Mouse (Mus musculus): ENCODE results near the gene Bsx.

Gene Bsx

DNA sequence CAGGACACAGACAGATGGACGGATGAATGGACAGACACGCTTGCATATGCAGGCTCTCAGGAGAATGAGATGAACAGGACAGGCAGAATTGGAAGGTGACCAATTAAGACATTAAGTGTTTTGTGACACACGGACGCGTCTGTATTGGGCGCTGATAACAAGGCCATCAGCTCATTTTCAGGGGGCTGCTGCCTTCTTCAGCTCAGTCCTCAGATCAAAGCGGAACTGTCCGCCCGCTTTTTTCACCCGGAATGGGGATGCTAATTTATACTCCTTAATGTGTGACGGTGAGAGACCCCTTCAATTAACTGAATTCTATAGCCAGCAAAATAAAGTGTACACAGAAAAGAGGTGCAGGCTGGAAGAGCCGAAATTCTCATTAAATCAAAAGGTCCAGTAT, 15.5 kb downstream of the Bsx start:
- DNase-seq (ENCODE audit: low read depth, low spot score) = no peak

DNA sequence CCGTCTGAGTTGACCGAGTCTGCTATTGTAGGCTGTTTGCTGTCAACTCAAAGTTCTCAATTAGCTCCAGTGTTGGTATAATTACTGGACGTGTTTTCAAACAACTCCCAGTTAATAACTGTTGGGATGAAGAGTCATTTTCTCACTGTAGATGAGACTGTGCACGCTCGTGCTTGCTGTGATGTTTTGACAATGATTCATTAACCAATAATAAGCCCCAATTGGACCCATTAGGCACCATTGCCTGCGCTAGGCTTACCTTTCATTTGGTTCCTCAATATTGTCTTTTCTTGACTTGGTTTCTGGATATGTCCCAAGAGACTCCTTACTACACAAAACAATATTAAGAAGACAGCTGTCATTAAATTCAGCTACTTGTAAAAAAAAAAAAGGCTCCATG, 18.5 kb downstream of the Bsx start:
- DNase-seq (ENCODE audit: low read depth, low spot score) = no peak

DNA sequence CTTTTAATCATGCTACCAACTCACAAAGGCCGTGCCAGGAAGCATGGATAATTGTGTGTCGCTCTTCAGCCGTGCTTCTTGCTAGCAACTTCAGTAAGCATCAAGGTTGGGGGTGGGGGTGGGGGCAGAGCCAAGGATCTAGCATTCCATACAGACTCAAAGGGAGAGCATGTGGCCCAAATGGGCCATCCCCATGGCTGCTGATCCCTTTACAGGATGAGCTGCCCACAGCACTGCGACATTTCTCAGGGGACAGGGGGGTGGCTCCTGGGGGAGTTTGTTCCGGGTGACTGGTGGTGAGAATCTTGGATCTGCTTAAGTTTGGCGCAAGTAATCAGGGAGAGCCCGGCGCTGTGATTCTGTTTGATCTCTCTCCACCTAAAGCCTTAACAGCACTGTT, 33.5 kb downstream of the Bsx start:
- DNase-seq (ENCODE audit: low read depth, low spot score) = no peak

DNA sequence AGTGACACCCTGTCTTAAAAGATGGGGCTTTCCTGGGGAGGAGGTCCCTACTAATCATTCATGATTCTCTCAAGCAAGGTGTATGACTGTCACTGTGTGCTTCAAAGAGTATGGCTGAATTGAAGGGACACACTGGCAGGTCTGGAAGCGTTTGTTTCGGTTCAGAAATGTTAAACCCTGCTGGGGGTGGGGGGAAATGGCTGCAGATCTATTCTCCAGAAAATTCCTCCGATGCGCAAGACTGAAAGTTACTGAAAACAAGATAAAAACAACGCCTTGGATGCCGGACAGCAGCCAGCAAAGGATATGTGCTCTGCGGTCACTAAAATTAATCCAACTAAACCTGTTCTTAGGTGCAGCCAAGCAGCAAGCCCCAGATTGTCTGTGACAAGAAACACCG, 34.5 kb downstream of the Bsx start:
- no peak for DNase-seq (ENCODE audit: low read depth, low spot score)

DNA sequence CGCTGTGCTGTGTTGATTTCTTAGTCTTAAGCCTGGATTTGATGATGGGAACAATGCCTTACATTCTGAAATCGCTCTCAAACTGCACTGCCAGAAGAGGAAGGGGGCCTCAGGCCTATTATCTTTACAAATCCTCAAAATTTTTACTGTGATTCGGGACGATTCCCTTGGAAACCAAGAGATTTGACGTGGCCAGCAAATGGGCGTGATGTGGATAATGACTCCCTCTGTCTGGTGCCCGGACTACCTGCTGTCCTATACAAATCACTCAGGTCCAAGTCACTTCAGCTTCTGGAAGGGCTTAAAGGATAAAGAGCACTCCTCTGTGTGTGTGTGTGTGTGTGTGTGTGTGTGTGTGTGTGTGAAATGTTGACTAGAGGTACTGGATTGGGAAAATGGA, 35.0 kb downstream of the Bsx start:
- no peak for DNase-seq (ENCODE audit: low read depth, low spot score)

DNA sequence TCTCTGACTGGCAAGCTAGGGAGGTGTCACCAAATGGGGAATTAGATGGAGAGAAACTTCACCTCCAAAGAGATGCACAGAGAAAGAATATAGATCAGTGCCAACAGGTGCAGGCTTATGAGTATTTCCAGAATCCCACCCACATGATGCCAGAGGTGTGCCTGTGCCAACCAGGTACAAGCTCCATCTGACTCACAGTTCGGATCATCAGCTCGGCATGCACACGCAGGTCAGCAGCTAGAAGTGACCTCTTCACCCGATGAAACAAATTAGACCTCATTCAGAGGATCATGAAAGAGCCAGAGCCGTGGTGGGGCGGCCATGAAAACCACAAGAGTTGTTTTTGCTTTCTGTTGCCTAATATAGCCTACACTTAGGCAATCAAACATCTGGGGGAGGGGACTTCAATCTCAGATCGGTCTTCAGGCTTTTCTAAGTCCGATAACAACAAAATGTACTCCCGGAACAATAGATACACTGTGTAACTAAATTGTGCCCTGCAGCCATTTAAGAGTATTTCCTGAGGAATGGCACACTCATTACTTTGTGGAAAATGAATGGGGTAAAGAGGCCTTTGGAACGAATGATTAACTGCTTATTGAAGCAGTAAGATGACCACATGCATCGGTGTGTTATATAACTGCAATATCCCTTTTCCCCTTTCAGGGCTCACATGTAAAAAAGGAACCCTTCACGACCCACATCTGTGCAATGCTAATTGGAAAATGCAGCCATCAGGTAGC, 44.1 kb downstream of the Bsx start:
- no peak for DNase-seq (ENCODE audit: low read depth, low spot score)

DNA sequence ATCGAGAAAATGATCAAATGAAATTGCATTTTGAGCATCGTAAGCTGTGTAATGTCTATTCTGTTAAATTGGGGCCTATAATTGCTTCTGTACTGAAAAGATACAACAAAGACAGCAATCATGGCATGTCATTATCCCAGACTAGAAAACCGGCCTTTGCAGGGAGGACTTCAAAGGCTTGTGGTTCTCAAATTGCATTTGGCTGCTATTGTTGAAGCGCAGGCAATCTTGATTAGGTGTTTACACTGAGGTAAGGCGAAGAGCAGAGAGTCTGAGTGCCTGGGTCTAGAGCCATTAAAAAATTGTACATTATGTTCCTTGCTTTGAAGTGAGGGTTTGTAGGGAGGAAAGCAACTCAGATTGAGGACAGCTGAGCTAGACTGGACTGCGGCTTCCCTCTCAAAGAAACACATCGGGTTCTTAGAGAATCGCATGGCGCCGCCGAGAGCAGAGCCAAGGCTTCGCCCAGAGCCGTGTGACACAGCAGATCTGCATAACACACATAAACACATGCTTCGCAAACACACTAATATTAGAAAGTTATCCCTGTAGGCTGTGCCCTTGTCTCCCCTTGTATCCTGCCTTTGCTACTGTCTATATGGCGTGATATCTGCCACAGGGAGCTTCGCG, 53.5 kb downstream of the Bsx start:
- DNase-seq (ENCODE audit: low read depth, low spot score) = no peak

All from c-Kit-negative CD71-positive TER-119-positive erythroid progenitor cells, embryonic 14.5 days (primary cell).